Mouse (Mus musculus) hindbrain, embryonic 11.5 days (tissue): ENCODE results near the gene 2610318N02Rik. TPM values are rescaled to one million over a fixed set of nuclear protein-coding genes. Genes with fewer than 3 reads are reported as not detected.

Experiments
- ATAC-seq: fragments of 200-750 bp; cut with Nextera tagmentation; 2 replicates; pipeline ENCODE4 v1.8.0; 2017; ENCODE audit warnings: mild to moderate bottlenecking, moderate TSS enrichment, moderate library complexity; ENCODE audit not compliant: low FRiP score
- DNase-seq: peaks from one replicate; pipeline ENCODE4 v3.0.0-alpha.2; 2015; ENCODE audit warnings: low spot score
- H3K27ac ChIP-seq: fragments of 300-500 bp; sonication (generic); 2 replicates; pipeline ENCODE4 v1.5.1; 2014; ENCODE audit warnings: mild to moderate bottlenecking, low read depth, low read length
- H3K27me3 ChIP-seq: fragments of 300-500 bp; sonication (generic); 2 replicates; pipeline ENCODE4 v1.6.1; 2014; ENCODE audit warnings: mild to moderate bottlenecking, low read length, moderate library complexity, mixed read lengths; ENCODE audit not compliant: control insufficient read depth, insufficient read depth
- H3K36me3 ChIP-seq: fragments of 300-500 bp; sonication (generic); 2 replicates; pipeline ENCODE4 v1.6.1; 2014; ENCODE audit warnings: mild to moderate bottlenecking, low read length, moderate library complexity, mixed read lengths; ENCODE audit not compliant: control insufficient read depth, insufficient read depth
- H3K4me1 ChIP-seq: fragments of 300-500 bp; sonication (generic); replicated peaks from 2 replicates; pipeline ENCODE4 v1.6.1; 2014; ENCODE audit warnings: low read length, mixed read lengths; ENCODE audit not compliant: control insufficient read depth, insufficient read depth
- H3K4me2 ChIP-seq: fragments of 300-500 bp; sonication (generic); replicated peaks from 2 replicates; pipeline ENCODE4 v1.6.1; 2014; ENCODE audit warnings: mild to moderate bottlenecking, low read depth, low read length
- H3K4me3 ChIP-seq: fragments of 300-500 bp; sonication (generic); 2 replicates; pipeline ENCODE4 v1.5.1; 2014; ENCODE audit warnings: low read depth, low read length
- H3K9ac ChIP-seq: fragments of 300-500 bp; sonication (generic); 2 replicates; pipeline ENCODE4 v1.6.1; 2014; ENCODE audit warnings: low read depth, low read length
- H3K9me3 ChIP-seq: fragments of 300-500 bp; sonication (generic); 2 replicates; pipeline ENCODE4 v1.6.1; 2016; ENCODE audit warnings: low read length; ENCODE audit not compliant: control insufficient read depth
- WGBS: fragments of 180-500 bp; shearing (Covaris S2); extraction: QIAGEN DNeasy Blood & Tissue Kit; methylation state at CpG from one replicate; pipeline ENCODE4 v1.1.7; 2014; 5-methylcytosine and 5-hydroxymethylcytosine counted together
- polyA plus RNA-seq: library from polyadenylated mRNA; unstranded; fragments of >200 nt; fragmentation: Nextera tagmentation; extraction: Ambion mirVana; gene quantifications from 2 replicates; pipeline ENCODE4 v1.2.1, GENCODE M21; 2014

Gene 2610318N02Rik
- polyA plus RNA-seq, 1 experiment from 2014 or later, result 107 TPM

DNA sequence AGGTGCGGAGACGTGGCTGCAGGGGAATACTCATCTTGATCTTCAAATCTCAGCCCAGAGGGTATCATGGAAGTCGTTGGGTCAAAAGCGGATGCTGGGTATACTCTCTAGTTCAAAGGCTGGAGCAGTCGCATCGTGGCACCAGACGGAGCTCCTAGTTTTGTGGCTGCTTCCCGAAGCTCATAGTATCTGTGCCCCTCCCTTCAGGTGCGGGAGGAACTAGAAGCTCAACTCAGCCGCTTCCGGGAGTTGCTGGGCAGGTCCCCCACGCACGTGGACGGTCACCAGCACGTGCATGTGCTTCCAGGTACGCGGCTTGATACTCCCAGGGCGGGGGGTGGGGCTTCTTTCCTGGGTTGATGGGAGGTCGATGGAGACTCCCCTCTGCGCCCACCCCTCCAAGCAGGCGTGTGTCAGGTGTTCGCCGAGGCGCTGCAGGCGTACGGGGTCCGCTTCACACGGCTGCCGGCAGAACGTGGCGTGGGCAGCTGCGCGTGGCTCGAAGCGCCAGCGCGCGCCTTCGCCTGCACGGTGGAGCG, 22.5 kb upstream of the 2610318N02Rik start:
- peak; percentile 31; the same call in 1 of the 2 replicates for ATAC-seq
- Histone ChIP-seq H3K4me3 (peak overlapping the region; percentile 36), H3K4me1 (0 out of 2 replicates have a peak, but pooled peaks cover 3% of the 10 kb centered on the region), H3K27me3 (peaks cover 12% of the 10 kb centered on the region), H3K9me3 (no peaks in the 10 kb centered on the region), H3K4me2 (peak overlapping the region; percentile 80), H3K36me3 (no peaks in the 10 kb centered on the region), H3K9ac (peak overlapping the region; percentile 28), H3K27ac (no peak overlapping the region)
- DNase-seq, result peak; percentile 43
- 1% methylated on average over 41 of the region's 41 CpGs for WGBS

DNA sequence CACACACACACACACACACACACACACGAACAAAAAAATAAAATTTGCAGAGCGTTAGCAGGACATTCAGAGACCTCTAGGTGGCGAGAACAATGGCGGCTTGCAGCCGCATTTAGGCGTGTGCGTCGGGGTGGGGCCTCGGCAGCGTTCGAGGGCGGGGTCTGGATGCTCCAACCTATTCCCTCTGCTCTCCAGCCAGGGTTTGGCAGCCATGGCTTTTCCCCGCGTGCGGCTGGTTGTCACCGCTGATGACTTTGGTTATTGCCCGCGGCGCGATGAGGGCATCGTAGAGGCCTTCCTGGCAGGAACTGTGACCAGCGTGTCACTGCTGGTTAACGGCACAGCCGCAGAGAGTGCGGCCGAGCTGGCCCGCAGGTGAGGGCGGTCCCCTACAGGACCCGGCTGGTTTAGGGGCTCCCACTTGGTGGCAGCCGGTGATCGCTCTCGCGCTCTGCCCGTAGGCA, 21.8 kb upstream of the 2610318N02Rik start, which contains the start of gene Ccdc116:
Gene Ccdc116, minus strand, starts transcription at position 458 of the 464 bp plus-strand sequence.
- H3K4me1 ChIP-seq, result 0 out of 2 replicates have a peak, but pooled peaks cover 3% of the 10 kb centered on the region
- no peaks in the 10 kb centered on the region for H3K9me3 ChIP-seq
- ATAC-seq (peak; percentile 87), DNase-seq (peak; percentile 90)
- under 1% methylated on average over 34 of the region's 34 CpGs for WGBS
- peak within 1 kb of the TSS; percentile 36 for H3K4me3 ChIP-seq
- H3K36me3 ChIP-seq, result no peaks in the 10 kb centered on the region
- peaks cover 12% of the 10 kb centered on the region for H3K27me3 ChIP-seq
- peak within 1 kb of the TSS; percentile 80 for H3K4me2 ChIP-seq
- H3K27ac ChIP-seq, result no peak within 1 kb of the TSS
- H3K9ac ChIP-seq, result peak within 1 kb of the TSS; percentile 28

DNA sequence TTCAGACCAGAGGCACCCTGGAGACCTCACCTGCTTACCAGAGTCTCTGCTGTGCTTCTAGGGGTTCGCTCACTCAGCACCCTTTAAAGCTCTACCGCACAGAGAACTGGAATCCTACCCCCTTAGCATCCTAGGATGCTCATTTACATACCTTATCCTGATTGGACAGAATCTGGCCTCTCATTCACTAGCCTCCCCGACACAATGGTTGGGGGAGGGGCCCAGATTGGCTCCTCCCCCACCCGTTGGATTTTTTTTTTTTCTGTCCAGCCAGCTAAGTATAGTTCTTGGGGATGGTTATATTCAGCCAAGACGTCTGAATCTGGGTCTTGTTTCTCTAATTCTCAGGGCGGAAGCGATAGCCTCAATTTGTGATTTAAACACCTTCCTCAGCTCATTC, 19.4 kb upstream of the 2610318N02Rik start, which contains the start of gene Ydjc:
Gene Ydjc, plus strand, starts transcription at position 283 of the 400 bp plus-strand sequence.
- no peak for ATAC-seq
- no peak within 1 kb of the TSS for H3K4me2 ChIP-seq
- no peak within 1 kb of the TSS for H3K9ac ChIP-seq
- H3K9me3 ChIP-seq, result no peaks in the 10 kb centered on the region
- no peak within 1 kb of the TSS for H3K4me3 ChIP-seq
- peak; percentile 49 for DNase-seq
- peaks cover 12% of the 10 kb centered on the region for H3K27me3 ChIP-seq
- no peaks in the 10 kb centered on the region for H3K36me3 ChIP-seq
- no peak within 1 kb of the TSS for H3K27ac ChIP-seq
- H3K4me1 ChIP-seq, result 0 out of 2 replicates have a peak, but pooled peaks cover 3% of the 10 kb centered on the region
- 12% methylated on average over 7 of the region's 7 CpGs for WGBS

DNA sequence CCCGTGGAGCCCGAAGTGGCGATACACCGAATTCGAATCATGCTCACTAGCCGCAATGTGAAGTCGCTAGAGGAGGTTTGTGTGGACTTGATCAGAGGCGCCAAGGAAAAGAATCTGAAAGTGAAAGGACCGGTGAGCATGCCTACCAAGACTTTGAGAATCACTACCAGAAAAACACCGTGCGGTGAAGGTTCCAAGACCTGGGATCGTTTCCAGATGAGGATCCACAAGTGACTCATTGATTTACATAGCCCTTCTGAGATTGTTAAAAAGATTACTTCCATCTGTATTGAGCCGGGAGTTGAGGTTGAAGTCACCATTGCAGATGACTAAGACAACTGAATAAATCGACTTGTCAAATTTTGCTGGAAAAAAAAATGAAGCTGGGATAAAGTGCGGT, 12.4 kb upstream of the 2610318N02Rik start:
- ATAC-seq (no peak), DNase-seq (no peak)
- H3K27me3 ChIP-seq, result no peaks in the 10 kb centered on the region
- H3K4me1 ChIP-seq, result no peaks in the 10 kb centered on the region
- H3K4me2 ChIP-seq, result no peak overlapping the region
- no peaks in the 10 kb centered on the region for H3K9me3 ChIP-seq
- H3K27ac ChIP-seq, result no peak overlapping the region
- H3K9ac ChIP-seq, result no peak overlapping the region
- no peak overlapping the region for H3K4me3 ChIP-seq
- 83% methylated on average over 15 of the region's 15 CpGs for WGBS
- no peaks in the 10 kb centered on the region for H3K36me3 ChIP-seq

DNA sequence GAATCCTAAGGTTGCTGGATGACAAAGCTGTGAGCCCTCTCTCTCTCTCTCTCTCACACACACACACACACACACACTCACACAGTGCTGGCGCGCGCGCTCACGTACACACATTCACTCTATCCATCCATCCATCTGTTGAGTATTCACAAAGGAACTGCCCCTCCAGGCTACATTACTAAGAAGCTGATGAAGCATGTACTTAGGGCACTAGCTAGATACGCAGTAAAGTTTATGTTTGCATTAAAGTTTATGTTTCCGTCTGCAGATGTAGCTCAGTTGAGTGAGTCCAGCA, 7.9 kb upstream of the 2610318N02Rik start:
- Histone ChIP-seq H3K36me3 (no peaks in the 10 kb centered on the region), H3K4me1 (peaks cover 10% of the 10 kb centered on the region; the same call in 1 of the 2 replicates), H3K27me3 (no peaks in the 10 kb centered on the region), H3K4me3 (peak overlapping the region; percentile 78), H3K4me2 (peak overlapping the region; percentile 98), H3K9me3 (no peaks in the 10 kb centered on the region), H3K27ac (no peak overlapping the region), H3K9ac (peak overlapping the region; percentile 60)
- DNase-seq (peak; percentile 36), ATAC-seq (0 out of 2 replicates have a peak, but pooled peaks have one; percentile 31)
- WGBS, result 38% methylated on average over 7 of the region's 7 CpGs

DNA sequence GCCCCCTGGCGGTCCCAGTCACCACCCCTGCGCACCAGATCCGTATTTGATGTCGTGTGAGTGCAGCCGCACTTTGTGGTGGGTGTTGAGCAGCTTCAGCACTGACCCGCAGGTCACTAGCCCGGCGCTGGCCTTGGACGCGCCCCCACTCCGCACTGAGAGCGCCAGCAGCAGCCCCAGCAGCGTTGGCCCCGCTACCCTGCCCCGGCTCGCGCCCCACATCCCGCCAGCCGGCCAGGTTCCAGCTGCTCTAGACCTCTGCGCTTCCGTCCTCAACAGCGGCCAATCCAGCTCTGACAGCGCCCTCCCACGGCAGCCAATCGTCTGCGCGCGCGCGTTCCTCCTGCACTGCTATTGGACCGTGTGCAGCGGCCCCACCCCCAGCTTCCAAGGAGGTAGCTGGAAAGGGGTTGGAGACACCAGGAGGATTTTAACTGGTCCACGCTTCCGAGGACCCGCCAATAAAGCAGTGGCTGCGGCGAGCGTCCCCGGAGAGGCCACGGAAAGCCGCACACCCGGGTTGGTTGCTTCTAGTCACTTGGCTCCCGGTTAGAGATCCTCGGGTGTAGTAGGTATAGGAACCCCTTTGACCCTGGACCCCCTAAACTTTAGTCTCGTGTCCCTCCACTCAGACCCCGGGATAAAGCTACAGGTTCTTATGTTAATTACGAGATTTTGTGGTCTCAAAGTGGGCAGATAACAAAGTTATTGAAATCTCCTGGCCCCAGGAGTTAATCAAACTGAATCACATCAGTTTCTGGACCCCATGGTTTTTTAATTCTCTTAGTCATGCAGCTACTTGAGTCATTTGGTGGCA, 7.3 kb upstream of the 2610318N02Rik start, which contains the start of gene Sdf2l1:
Gene Sdf2l1, minus strand, starts transcription at position 295 of the 817 bp plus-strand sequence.
- Histone ChIP-seq H3K4me3 (peak within 1 kb of the TSS; percentile 78), H3K36me3 (no peaks in the 10 kb centered on the region), H3K27me3 (no peaks in the 10 kb centered on the region), H3K9ac (peak within 1 kb of the TSS; percentile 79), H3K27ac (peak within 1 kb of the TSS; percentile 86), H3K4me2 (peak within 1 kb of the TSS; percentile 98), H3K4me1 (peaks cover 10% of the 10 kb centered on the region; the same call in 1 of the 2 replicates), H3K9me3 (no peaks in the 10 kb centered on the region)
- peak; percentile 99 for DNase-seq
- WGBS, result 1% methylated on average over 47 of the region's 47 CpGs
- ATAC-seq, result peak; percentile 98

DNA sequence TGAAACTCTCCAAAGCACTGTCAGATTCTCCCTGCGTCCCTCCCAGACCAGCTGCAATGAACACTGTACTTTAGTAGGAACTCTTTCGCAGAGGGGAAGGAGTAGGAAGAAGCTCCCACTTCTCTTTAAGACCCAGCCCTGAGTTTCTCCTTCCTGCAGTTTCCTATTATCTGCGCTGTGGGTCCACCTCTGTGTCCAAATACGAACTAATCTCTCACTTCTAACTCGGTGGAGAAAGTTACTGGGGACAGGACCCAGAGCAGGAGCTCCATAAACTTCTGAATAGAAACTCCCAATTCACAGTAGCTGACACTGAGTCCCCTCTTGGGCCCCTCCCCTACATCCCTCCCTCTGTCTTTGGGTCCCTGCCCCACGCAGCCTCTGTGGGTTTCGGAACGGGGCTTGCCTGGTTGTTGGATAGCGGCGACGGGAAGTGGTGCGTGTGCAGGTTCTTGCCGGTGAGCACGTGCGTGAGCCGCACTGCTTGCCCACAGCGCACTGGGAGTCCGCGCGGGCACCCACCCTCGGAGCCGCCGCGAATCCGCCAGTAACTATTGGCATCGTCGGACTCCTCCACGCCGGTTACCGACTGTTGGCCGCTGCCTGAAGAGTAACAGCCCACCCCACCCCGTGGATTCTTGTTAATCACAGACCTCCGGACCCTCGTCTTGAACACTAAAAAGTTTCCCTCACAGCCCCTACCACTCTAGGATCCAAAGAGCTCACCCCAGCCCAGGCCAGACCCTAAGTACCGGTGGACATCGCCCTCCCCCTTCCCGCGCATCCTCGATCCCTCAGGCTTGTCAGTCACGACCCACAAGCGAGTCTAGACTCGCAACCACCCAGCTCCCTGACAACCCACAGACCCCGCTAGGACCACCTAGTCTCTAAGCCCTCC, 6.5 kb upstream of the 2610318N02Rik start:
- WGBS, result 4% methylated on average over 43 of the region's 43 CpGs
- ATAC-seq, result peak; percentile 89
- Histone ChIP-seq H3K9ac (peak overlapping the region; percentile 79), H3K27ac (peak overlapping the region; percentile 86), H3K4me2 (peak overlapping the region; percentile 98), H3K9me3 (no peaks in the 10 kb centered on the region), H3K4me1 (peaks cover 10% of the 10 kb centered on the region; the same call in 1 of the 2 replicates), H3K27me3 (no peaks in the 10 kb centered on the region), H3K4me3 (peak overlapping the region; percentile 78), H3K36me3 (no peaks in the 10 kb centered on the region)
- DNase-seq, result no peak

DNA sequence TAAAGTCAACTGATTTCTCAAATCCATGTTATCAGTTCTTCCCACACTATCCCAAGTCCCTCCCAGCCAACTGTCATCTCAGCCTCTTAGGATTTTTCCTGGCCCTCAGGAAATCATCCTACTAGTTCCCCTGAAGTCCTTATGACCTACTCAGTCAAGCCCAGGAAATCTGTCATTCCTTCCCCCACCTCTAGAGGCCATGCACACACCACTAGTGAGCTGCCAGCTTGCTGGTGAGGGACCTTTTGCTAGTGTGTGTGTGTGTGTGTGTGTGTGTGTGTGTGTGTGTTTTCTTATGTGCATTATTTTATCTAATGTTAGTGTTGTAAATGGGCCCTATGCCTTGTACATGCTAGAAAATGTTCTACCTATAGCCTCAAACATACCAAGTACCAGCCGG, 2.3 kb upstream of the 2610318N02Rik start:
- DNase-seq (peak; percentile 37), ATAC-seq (no peak)
- WGBS, result 100% methylated on average over 1 of the region's 1 CpGs

More for the DNA sequence above, 2.3 kb upstream of the 2610318N02Rik start:
- Histone ChIP-seq H3K9ac (no peak overlapping the region), H3K27ac (no peak overlapping the region), H3K4me3 (no peak overlapping the region), H3K4me2 (no peak overlapping the region), H3K36me3 (no peaks in the 10 kb centered on the region), H3K27me3 (no peaks in the 10 kb centered on the region), H3K9me3 (no peaks in the 10 kb centered on the region), H3K4me1 (peaks cover 10% of the 10 kb centered on the region)
